Mouse (Mus musculus): ENCODE results near the gene Tdrd1.

DNA sequence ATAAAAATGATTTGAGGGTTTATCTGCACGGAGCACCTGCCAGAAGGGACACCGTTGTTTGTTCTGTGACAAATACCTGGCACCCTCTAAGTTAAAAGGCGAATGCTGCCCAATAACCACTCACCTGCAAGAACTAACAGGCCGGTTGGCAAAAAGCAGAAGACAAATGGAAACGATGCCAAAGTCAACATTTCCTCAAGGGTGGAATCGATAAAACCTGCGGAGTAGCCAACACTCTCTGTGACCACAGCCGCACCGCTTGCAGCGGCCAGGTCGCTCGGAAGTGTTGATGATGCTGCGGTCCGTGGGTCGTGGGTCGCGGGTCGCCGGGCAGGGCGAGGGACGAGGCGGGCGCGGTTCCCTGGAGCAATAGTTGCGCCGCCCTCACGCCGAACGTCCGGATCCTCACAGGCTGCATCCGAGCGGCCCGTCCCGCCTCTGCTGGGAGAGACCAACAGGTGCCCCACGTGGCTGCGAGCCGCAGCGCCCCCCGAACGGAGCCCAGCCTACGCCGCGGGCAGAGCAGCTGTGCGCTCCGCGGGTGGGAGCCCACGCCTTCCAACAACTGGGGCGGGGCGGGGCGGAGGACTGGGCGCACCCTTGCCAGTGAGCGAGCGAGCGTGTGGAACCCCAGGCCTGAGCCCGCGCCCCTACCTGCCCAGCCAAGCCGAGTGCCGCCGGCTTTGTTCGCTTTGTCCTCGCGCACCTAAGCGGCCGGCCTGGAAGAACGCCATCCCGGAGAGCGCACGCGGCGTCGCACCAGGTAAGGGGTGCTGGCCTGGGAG, 48.0 kb downstream of the Tdrd1 start, which contains the start of gene Vwa2:
- TF ChIP-seq CTCF (conservative IDR thresholded peaks at IDR 0.05; ENCODE audit: insufficient read depth, insufficient read length, low read depth, low read length), result no peak
- TF ChIP-seq POLR2A (IDR thresholded peaks at IDR 0.05; ENCODE audit: low read depth, low read length), result no peak
